In the genomic region with DNA sequence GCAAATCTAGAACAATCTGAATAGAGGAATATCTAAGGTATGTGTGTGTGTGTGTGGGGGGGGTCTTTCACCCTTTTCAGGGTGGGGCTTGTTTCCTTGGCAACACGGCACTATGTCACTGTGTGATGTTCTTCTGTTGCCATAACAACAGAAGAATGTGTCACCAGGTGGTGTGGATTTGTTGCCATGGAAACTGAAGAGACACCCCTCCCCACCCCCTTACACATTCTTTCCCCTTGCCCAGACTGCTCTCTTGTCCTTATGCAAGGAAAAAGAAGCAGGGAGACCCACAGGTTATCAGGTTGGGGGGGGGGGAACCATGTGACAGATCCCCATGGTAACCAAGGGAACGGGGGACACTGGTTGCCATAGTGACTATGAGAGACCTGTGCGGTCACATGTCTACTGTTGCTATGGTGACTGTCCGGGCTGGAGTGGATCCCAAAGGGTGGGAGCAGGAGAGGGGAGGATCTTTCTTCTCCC, we compare ENCODE assay signal across 8 mouse cellular contexts. TPM values are rescaled to one million over a fixed set of nuclear protein-coding genes. Genes with fewer than 3 reads are reported as not detected.
DNase-seq lines count a peak whose midpoint lies in the region; ATAC-seq and TF ChIP-seq lines count a peak whose summit lies in the region.
"Had no signal": no experiment of that assay in that cellular context is flagged by ENCODE, and none has a peak within 500 bp of the region (broad histone marks: within the 10 kb centered on the region; RNA-seq: fewer than 3 reads in every experiment).

No protein-coding gene starts in this region.

- peak overlapping the region; percentile 95 for H3K27ac ChIP-seq in forebrain, embryonic 13.5 days
- peak overlapping the region; percentile 80 for H3K27ac ChIP-seq in midbrain, postnatal 0 days (ENCODE audit: low read depth, low read length)
- H3K27ac ChIP-seq: liver, embryonic 13.5 days had no signal

- no peak overlapping the region for H3K4me3 ChIP-seq in forebrain, embryonic 13.5 days
- 0 out of 2 replicates have a peak overlapping the region, but pooled peaks have one; percentile 0 for H3K4me3 ChIP-seq in midbrain, postnatal 0 days (ENCODE audit: low read depth, low read length)
- H3K4me3 ChIP-seq: liver, embryonic 13.5 days had no signal

- H3K36me3 ChIP-seq in forebrain, embryonic 13.5 days (ENCODE audit: poor library complexity, severe bottlenecking) = no peaks in the 10 kb centered on the region
- H3K36me3 ChIP-seq in midbrain, postnatal 0 days (ENCODE audit: insufficient read depth, low read length) = no peaks in the 10 kb centered on the region
- H3K36me3 ChIP-seq: liver, embryonic 13.5 days had no signal

- DNase-seq in embryo, embryonic 10 days (ENCODE audit: low spot score) = peak; percentile 91
- DNase-seq in layer of hippocampus, adult 9-10 months (ENCODE audit: low spot score) = peak; percentile 51
- peak; percentile 97 for DNase-seq in midbrain, postnatal 0 days (ENCODE audit: low spot score)
- DNase-seq in adrenal gland, postnatal 10 days = no peak
- no peak for DNase-seq in gastrocnemius, adult 8-10 months (ENCODE audit: low spot score in 2 of 2)
- DNase-seq: liver, embryonic 13.5 days had no signal

- peak; percentile 90 for ATAC-seq in forebrain, embryonic 13.5 days
- ATAC-seq in midbrain, postnatal 0 days (ENCODE audit: low FRiP score) = peak; percentile 89
- ATAC-seq in CD4-positive, CD25-positive, alpha-beta regulatory T cell, adult 4 months = no peak

- WGBS in forebrain, embryonic 13.5 days = 7% methylated on average over 4 of the region's 4 CpGs
- 8% methylated on average over 4 of the region's 4 CpGs for WGBS in midbrain, postnatal 0 days

- H3K27me3 ChIP-seq in forebrain, embryonic 13.5 days = peaks cover 15% of the 10 kb centered on the region
- H3K27me3 ChIP-seq in midbrain, postnatal 0 days (ENCODE audit: insufficient read depth, low read length) = no peaks in the 10 kb centered on the region

- no peak overlapping the region for H3K9ac ChIP-seq in forebrain, embryonic 13.5 days
- H3K9ac ChIP-seq in midbrain, postnatal 0 days (replicated peaks; ENCODE audit: low read length, poor library complexity, severe bottlenecking) = peak overlapping the region; percentile 40; the same call in 1 of the 2 replicates
- H3K9ac ChIP-seq: liver, embryonic 13.5 days had no signal

- TF ChIP-seq CTCF in midbrain, postnatal 0 days (IDR thresholded peaks at IDR 0.05) = no peak

- no peaks in the 10 kb centered on the region for H3K9me3 ChIP-seq in forebrain, embryonic 13.5 days (replicated peaks)
- H3K9me3 ChIP-seq in midbrain, postnatal 0 days (ENCODE audit: low read length) = no peaks in the 10 kb centered on the region
- H3K9me3 ChIP-seq: liver, embryonic 13.5 days had no signal

- peak overlapping the region; percentile 99 for H3K4me2 ChIP-seq in forebrain, embryonic 13.5 days
- H3K4me2 ChIP-seq in midbrain, postnatal 0 days (ENCODE audit: low read depth, low read length, poor library complexity, severe bottlenecking) = peak overlapping the region; percentile 87
- H3K4me2 ChIP-seq: liver, embryonic 13.5 days had no signal

- H3K4me1 ChIP-seq in forebrain, embryonic 13.5 days = peaks cover 81% of the 10 kb centered on the region
- peaks cover 41% of the 10 kb centered on the region for H3K4me1 ChIP-seq in midbrain, postnatal 0 days (ENCODE audit: insufficient read depth, low read length)

RNA-seq across cellular contexts. Expression of a gene that starts 5.4 kb away (rescaled TPM):
- polyA plus RNA-seq in forebrain, embryonic 13.5 days (2015; fragmentation: Nextera tagmentation; extraction: Ambion mirVana) = 5.4 and 8.4 TPM in 2 replicates
- total RNA-seq in midbrain, postnatal 0 days (2014; rRNA removed) = 94.6 and 131 TPM in 2 replicates
- polyA plus RNA-seq in midbrain, postnatal 0 days (2015; fragmentation: Nextera tagmentation; extraction: Ambion mirVana) = 13.0 and 13.2 TPM in 2 replicates
- total RNA-seq in adrenal gland, postnatal 10 days (2021) = 1 to 10 TPM; 2.1 to 2.8 TPM
- total RNA-seq in gastrocnemius, adult 8-10 months (2022) = 1 to 10 TPM in 2 of 4 experiments, under 1 TPM in 2; 0.63 to 1.3 (median 0.86) TPM
- not detected for polyA plus RNA-seq in CD4-positive, CD25-positive, alpha-beta regulatory T cell, adult 4 months (2017; shearing (Covaris generic))

RNA-seq across cellular contexts. Expression of a gene that starts 17.4 kb away (rescaled TPM):
- polyA plus RNA-seq in forebrain, embryonic 13.5 days (2015; fragmentation: Nextera tagmentation; extraction: Ambion mirVana) = 0.18 TPM in 1 of 2 replicates, not detected in the other
- 0.93 and 6.5 TPM in 2 replicates for total RNA-seq in midbrain, postnatal 0 days (2014; rRNA removed)
- 1.2 and 1.3 TPM in 2 replicates for polyA plus RNA-seq in midbrain, postnatal 0 days (2015; fragmentation: Nextera tagmentation; extraction: Ambion mirVana)
- not detected for total RNA-seq in adrenal gland, postnatal 10 days (2021)
- not detected for total RNA-seq in gastrocnemius, adult 8-10 months (2022)
- polyA plus RNA-seq in CD4-positive, CD25-positive, alpha-beta regulatory T cell, adult 4 months (2017; shearing (Covaris generic)) = not detected
- polyA plus RNA-seq: liver, embryonic 13.5 days had no signal

RNA-seq across cellular contexts. Expression of a gene that starts 31.2 kb away (rescaled TPM):
- polyA plus RNA-seq in forebrain, embryonic 13.5 days (2015; fragmentation: Nextera tagmentation; extraction: Ambion mirVana) = 0.15 and 0.34 TPM in 2 replicates
- 1.1 and 5.0 TPM in 2 replicates for total RNA-seq in midbrain, postnatal 0 days (2014; rRNA removed)
- polyA plus RNA-seq in midbrain, postnatal 0 days (2015; fragmentation: Nextera tagmentation; extraction: Ambion mirVana) = 0.92 and 1.4 TPM in 2 replicates
- 10 to 100 TPM in 1 of 2 experiments, 1 to 10 TPM in 1; 7.0 to 10.2 TPM for total RNA-seq in adrenal gland, postnatal 10 days (2021)
- total RNA-seq in gastrocnemius, adult 8-10 months (2022) = under 1 TPM in 1 of 4 experiments, not detected in 3; 0.11 TPM
- not detected for polyA plus RNA-seq in CD4-positive, CD25-positive, alpha-beta regulatory T cell, adult 4 months (2017; shearing (Covaris generic))

RNA-seq across cellular contexts. Expression of a gene that starts 52.9 kb away (rescaled TPM):
- polyA plus RNA-seq in forebrain, embryonic 13.5 days (2015; fragmentation: Nextera tagmentation; extraction: Ambion mirVana) = 2.2 and 2.5 TPM in 2 replicates
- total RNA-seq in midbrain, postnatal 0 days (2014; rRNA removed) = 3.2 and 4.4 TPM in 2 replicates
- 1.2 and 2.0 TPM in 2 replicates for polyA plus RNA-seq in midbrain, postnatal 0 days (2015; fragmentation: Nextera tagmentation; extraction: Ambion mirVana)
- 1 to 10 TPM; 3.3 to 4.8 TPM for total RNA-seq in adrenal gland, postnatal 10 days (2021)
- total RNA-seq in gastrocnemius, adult 8-10 months (2022) = not detected
- polyA plus RNA-seq in CD4-positive, CD25-positive, alpha-beta regulatory T cell, adult 4 months (2017; shearing (Covaris generic)) = not detected

Comparison
In these comparisons a context has a peak if more than half of its experiments do, and no peak if none do; other contexts are left out.
1. DNase-seq: peak in embryo, embryonic 10 days (single experiment), layer of hippocampus, adult 9-10 months (single experiment) and midbrain, postnatal 0 days (single experiment); none in adrenal gland, postnatal 10 days (single experiment) and gastrocnemius, adult 8-10 months (0 of 2).
2. RNA of a gene that starts 5.4 kb away (total RNA-seq): 94.6 to 131 TPM in midbrain, postnatal 0 days; 2.1 to 2.8 TPM in adrenal gland, postnatal 10 days and 0.63 to 1.3 TPM in gastrocnemius, adult 8-10 months; every median in the first group is over 10 times any median in the second.